Mouse (Mus musculus): ENCODE measurements at regions not wholly inside any gene's neighbourhood (a gene's known extent, or its start where the extent isn't known, plus 50 kb on each side); places are given as distances from the start of the nearest gene placed in this dataset.
A peak's percentile ranks its signal among the peaks of the same experiment; 100 is the strongest.

GRCm38 (mm10) chr10:8978595-8978994 lies 92.7 kb upstream of the Sash1 start:
- no peak overlapping the region for H3K9ac ChIP-seq (ENCODE audit: insufficient read depth, low read depth)
- H3K4me3 ChIP-seq (replicated peaks in 1 of 3; ENCODE audit: low read depth in 2 of 3, low read length in 2 of 3, poor library complexity in 1 of 3), result no peak overlapping the region
- H3K36me3 ChIP-seq (replicated peaks in 1 of 2; ENCODE audit: control insufficient read depth in 1 of 2, insufficient read depth in 1 of 2, low read length in 1 of 2), result no peaks in the 10 kb centered on the region
- H3K4me1 ChIP-seq (ENCODE audit: control insufficient read depth in 1 of 2, insufficient read depth in 2 of 2), result peaks cover 3 to 4% of the 10 kb centered on the region in 2 experiments
- H3K27ac ChIP-seq (ENCODE audit: insufficient read depth, low read depth), result no peak overlapping the region
- no peaks in the 10 kb centered on the region for H3K9me3 ChIP-seq (replicated peaks; ENCODE audit: low read length)
- H3K79me2 ChIP-seq (replicated peaks; ENCODE audit: control insufficient read depth, extremely low read depth, insufficient read depth, poor library complexity, severe bottlenecking), result no peaks in the 10 kb centered on the region
- H3K27me3 ChIP-seq (replicated peaks), result no peaks in the 10 kb centered on the region
- no peak for DNase-seq (ENCODE audit: extremely low read depth)
- in situ Hi-C loops (cut with MboI; ENCODE audit: low pct_ligation_motif_present, low pct_unique_long_range_greater_than_20kb, low sequenced_read_pairs) (no loop called here), dilution Hi-C loops (cut with MboI; ENCODE audit: extremely low pct_ligation_motif_present, extremely low pct_unique_long_range_greater_than_20kb, low sequenced_read_pairs) (no loop called here)
- TF ChIP-seq POLR2AphosphoS2 (IDR thresholded peaks at IDR 0.05; ENCODE audit: low read depth, low read length), result no peak
- no peak overlapping the region for H3K4me2 ChIP-seq (ENCODE audit: insufficient read depth, low read depth, poor library complexity, severe bottlenecking)

GRCm38 (mm10) chr10:8973934-8974333 lies 88.1 kb upstream of the Sash1 start:
- in situ Hi-C loops (cut with MboI; ENCODE audit: low pct_ligation_motif_present, low pct_unique_long_range_greater_than_20kb, low sequenced_read_pairs) (loop anchor here (25.0 kb wide), 1 partner anchor 1137 kb away; the partner anchor contains the start of gene Zc3h12d), dilution Hi-C loops (cut with MboI; ENCODE audit: extremely low pct_ligation_motif_present, extremely low pct_unique_long_range_greater_than_20kb, low sequenced_read_pairs) (no loop called here)
- Histone ChIP-seq H3K4me2 (ENCODE audit: insufficient read depth, low read depth, poor library complexity, severe bottlenecking) (no peak overlapping the region), H3K4me1 (ENCODE audit: control insufficient read depth in 1 of 2, insufficient read depth in 2 of 2) (peaks cover 5 to 14% of the 10 kb centered on the region in 2 experiments), H3K27ac (ENCODE audit: insufficient read depth, low read depth) (no peak overlapping the region), H3K27me3 (replicated peaks) (no peaks in the 10 kb centered on the region), H3K4me3 (replicated peaks in 1 of 3; ENCODE audit: low read depth in 2 of 3, low read length in 2 of 3, poor library complexity in 1 of 3) (no peak overlapping the region), H3K9ac (ENCODE audit: insufficient read depth, low read depth) (no peak overlapping the region), H3K36me3 (replicated peaks in 1 of 2; ENCODE audit: control insufficient read depth in 1 of 2, insufficient read depth in 1 of 2, low read length in 1 of 2) (no peaks in the 10 kb centered on the region), H3K9me3 (replicated peaks; ENCODE audit: low read length) (no peaks in the 10 kb centered on the region), H3K79me2 (replicated peaks; ENCODE audit: control insufficient read depth, extremely low read depth, insufficient read depth, poor library complexity, severe bottlenecking) (no peaks in the 10 kb centered on the region)
- DNase-seq (ENCODE audit: extremely low read depth), result peak; percentile 88
- no peak for TF ChIP-seq MAZ (IDR thresholded peaks at IDR 0.05; ENCODE audit: low read depth, low read length)
- 0 out of 2 replicates have a peak, but pooled peaks have one; percentile 15 for TF ChIP-seq ETS1 (conservative IDR thresholded peaks at IDR 0.05; ENCODE audit: low read depth, low read length)
- peak; percentile 46; the same call in 1 of the 2 replicates for TF ChIP-seq BHLHE40 (IDR thresholded peaks at IDR 0.05; ENCODE audit: low read depth, low read length)
- TF ChIP-seq USF2 (conservative IDR thresholded peaks at IDR 0.05; ENCODE audit: low read depth, low read length), result no peak
- TF ChIP-seq ZC3H11A (IDR thresholded peaks at IDR 0.05; ENCODE audit: low read depth, low read length), result peak; percentile 88
- TF ChIP-seq RCOR1 (conservative IDR thresholded peaks at IDR 0.05; ENCODE audit: low read depth, low read length), result no peak
- TF ChIP-seq NELFE (IDR thresholded peaks at IDR 0.05; ENCODE audit: low read depth, low read length), result no peak
- no peak for TF ChIP-seq ELF1 (IDR thresholded peaks at IDR 0.05; ENCODE audit: low read depth, low read length)
- no peak for TF ChIP-seq ZKSCAN1 (IDR thresholded peaks at IDR 0.05; ENCODE audit: borderline replicate concordance, low read depth, low read length)
- TF ChIP-seq MEF2A (IDR thresholded peaks at IDR 0.05; ENCODE audit: borderline replicate concordance, low read depth, low read length), result peak; percentile 41; the same call in 1 of the 2 replicates
- no peak for TF ChIP-seq USF1 (IDR thresholded peaks at IDR 0.05; ENCODE audit: low read depth, low read length)
- peak; percentile 70 for TF ChIP-seq JUND (conservative IDR thresholded peaks at IDR 0.05; ENCODE audit: low read depth, low read length)
- peak; percentile 73 for TF ChIP-seq IRF4 (IDR thresholded peaks at IDR 0.05; ENCODE audit: low read depth, low read length)
- no peak for TF ChIP-seq HCFC1 (IDR thresholded peaks at IDR 0.05; ENCODE audit: low read depth, low read length)
- no peak for TF ChIP-seq UBTF (IDR thresholded peaks at IDR 0.05; ENCODE audit: low read depth, low read length)
- TF ChIP-seq MAX (IDR thresholded peaks at IDR 0.05; ENCODE audit: low read length), result peak; percentile 97
- TF ChIP-seq KAT2A (IDR thresholded peaks at IDR 0.05; ENCODE audit: insufficient replicate concordance, low read length), result no peak
- no peak for TF ChIP-seq E2F4 (IDR thresholded peaks at IDR 0.05; ENCODE audit: insufficient replicate concordance, low read depth, low read length)
- TF ChIP-seq TBP (conservative IDR thresholded peaks at IDR 0.05; ENCODE audit: low read depth, low read length), result no peak
- TF ChIP-seq EP300 (IDR thresholded peaks at IDR 0.05; ENCODE audit: low read length), result peak; percentile 77
- no peak for TF ChIP-seq ZMIZ1 (IDR thresholded peaks at IDR 0.05; ENCODE audit: low read depth, low read length)
- TF ChIP-seq MAFK (IDR thresholded peaks at IDR 0.05; ENCODE audit: insufficient replicate concordance, low read length), result no peak
- peak; percentile 89 for TF ChIP-seq RAD21 (IDR thresholded peaks at IDR 0.05; ENCODE audit: low read depth, low read length)
- TF ChIP-seq NRF1 (IDR thresholded peaks at IDR 0.05; ENCODE audit: low read depth, low read length), result no peak
- TF ChIP-seq CHD1 (IDR thresholded peaks at IDR 0.05; ENCODE audit: low read depth, low read length), result no peak
- TF ChIP-seq ZNF384 (IDR thresholded peaks at IDR 0.05; ENCODE audit: low read depth, low read length), result no peak
- TF ChIP-seq CTCF (conservative IDR thresholded peaks at IDR 0.05 in 1 of 2, IDR thresholded peaks at IDR 0.05 in 1 of 2; ENCODE audit: low read depth in 2 of 2, low read length in 2 of 2), result peak; percentile 22 to 94; a peak in 2 of 4 replicates
- peak; percentile 52; the same call in 1 of the 2 replicates for TF ChIP-seq JUN (IDR thresholded peaks at IDR 0.05; ENCODE audit: insufficient read depth, low read depth, low read length)
- no peak for TF ChIP-seq POLR2A (IDR thresholded peaks at IDR 0.05; ENCODE audit: low read depth, low read length)
- peak; percentile 64 for TF ChIP-seq TCF12 (IDR thresholded peaks at IDR 0.05; ENCODE audit: low read depth, low read length)
- no peak for TF ChIP-seq POLR2AphosphoS2 (IDR thresholded peaks at IDR 0.05; ENCODE audit: low read depth, low read length)
- TF ChIP-seq SMC3 (IDR thresholded peaks at IDR 0.05; ENCODE audit: low read depth, low read length), result peak; percentile 94
- TF ChIP-seq GABPA (IDR thresholded peaks at IDR 0.05; ENCODE audit: insufficient replicate concordance, low read depth, low read length), result no peak

All from CH12.LX (cell line).